Mouse (Mus musculus): ENCODE data around the gene Zfp663.
A peak's percentile ranks its signal among the peaks of the same experiment; 100 is the strongest.

Gene Zfp663

GRCm38 (mm10) chr2:165368496-165368895, at the start of gene Zfp663:
Zfp663 (minus strand) TSS chr2:165368729.
- no peak for DNase-seq (ENCODE audit: low spot score in 2 of 2)

DNA sequence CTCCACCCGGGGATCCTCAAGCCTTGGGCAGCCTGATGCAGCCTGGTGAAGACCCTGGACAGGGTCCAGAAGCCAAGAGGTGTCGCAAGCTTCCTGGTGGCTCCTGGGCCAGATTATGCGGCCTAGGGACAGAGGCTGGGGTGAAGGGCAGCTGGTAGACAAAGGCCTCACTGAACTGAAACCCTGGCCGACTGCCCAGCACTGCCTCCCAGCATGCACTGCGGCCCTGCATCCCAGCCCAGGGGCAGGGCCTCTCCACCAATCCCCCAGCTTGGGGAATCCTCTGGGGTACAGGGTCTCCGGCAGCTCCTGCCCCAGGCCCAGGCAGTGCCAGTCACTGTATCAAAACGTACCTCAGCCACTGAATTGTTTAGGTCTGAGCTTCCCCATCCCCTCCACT, 48.8 kb upstream of the Zfp663 start:
- DNase-seq (ENCODE audit: low spot score in 2 of 2), result peak in 1 of 2 experiments; percentile 36

DNA sequence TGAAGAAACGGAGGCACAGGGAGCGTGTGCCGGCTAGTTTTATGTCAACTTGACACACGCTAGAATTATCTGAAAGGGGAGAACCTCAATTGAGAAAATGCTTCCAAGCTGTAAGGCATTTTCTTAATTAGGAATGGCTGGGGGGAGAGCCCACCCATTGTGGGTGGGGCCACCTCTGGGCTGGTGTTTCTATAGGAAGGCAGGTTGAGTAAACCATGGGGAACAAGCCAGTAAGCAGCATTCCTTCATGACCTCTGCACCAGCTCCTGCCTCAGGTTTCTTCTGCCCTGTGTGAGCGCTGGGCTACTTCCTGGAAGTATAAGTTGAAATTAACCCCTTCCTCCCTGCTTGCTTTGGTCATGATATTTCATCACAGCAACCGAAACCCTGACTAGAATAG, 47.3 kb upstream of the Zfp663 start:
- DNase-seq (ENCODE audit: low spot score in 2 of 2), result no peak

DNA sequence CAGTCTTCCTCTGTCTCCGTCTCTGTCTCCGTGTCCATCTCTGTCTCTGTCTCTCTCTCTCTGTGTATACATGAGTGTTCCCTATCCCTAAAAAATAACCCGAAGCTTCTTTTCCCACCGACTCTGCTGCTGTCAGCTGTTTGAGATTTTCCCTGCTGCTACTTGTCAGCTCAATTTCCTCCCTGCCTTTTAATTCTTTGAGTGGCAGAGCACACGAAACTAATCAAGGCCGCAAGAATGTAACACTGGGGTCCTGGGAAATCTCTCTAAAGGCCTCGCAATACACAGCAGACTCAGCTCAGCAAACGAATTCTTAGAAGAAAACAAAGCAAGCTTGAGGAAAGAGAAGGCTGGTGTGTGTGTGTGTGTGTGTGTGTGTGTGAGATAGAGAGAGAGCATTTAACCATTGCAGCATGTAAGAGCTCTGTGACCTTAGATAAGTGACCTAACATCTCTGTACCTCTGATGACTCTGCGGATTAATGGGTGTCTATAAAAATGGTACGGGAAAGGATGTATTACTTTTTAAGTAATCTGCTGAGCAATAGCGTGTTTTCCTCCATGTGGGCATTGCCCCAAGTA, 46.7 kb upstream of the Zfp663 start:
- no peak for DNase-seq (ENCODE audit: low spot score in 2 of 2)

DNA sequence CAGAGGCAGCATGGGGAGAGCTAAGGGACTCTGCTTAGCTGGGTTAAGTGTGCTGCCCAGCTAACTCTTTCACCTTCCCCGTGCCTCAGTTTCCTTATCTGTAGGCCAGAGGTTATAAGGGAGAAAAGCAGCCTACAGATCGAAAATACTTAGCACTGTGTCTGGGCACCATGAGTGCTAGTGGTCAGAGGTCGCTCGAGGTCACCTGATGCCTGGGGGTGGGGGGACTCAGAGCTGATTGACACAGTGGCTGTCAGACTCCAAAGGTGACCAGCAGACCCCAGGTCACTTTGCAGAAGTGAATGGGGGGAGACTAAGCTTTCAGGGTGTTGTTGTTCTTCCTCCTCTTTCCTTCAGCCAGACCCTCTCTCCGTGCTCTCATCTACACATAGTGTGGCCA, 45.8 kb upstream of the Zfp663 start:
- DNase-seq (ENCODE audit: low spot score in 2 of 2), result no peak

DNA sequence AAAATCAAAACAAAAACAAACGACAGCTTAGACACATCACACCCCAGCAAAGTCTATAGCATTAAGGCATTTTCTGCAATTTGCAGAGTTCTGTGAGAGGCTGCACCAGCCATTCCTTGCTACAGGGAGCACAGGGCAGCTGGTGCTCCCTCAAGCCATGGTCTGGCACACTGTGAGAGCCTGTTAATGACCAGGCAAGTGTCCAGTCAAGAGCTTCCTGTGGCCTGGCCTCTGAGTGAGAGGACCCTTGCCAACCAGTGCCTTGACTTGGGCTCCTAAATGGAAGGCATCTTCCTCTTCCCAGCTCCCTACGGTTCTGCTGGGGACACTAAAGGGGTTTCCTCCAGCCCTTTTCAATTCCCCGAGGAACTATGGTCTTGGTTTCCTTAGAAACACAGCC, 45.4 kb upstream of the Zfp663 start:
- DNase-seq (ENCODE audit: low spot score in 2 of 2), result no peak

GRCm38 (mm10) chr2:165407700-165408301, 39.3 kb upstream of the Zfp663 start:
- peak; percentile 25 to 74 for DNase-seq (ENCODE audit: low spot score in 2 of 2)

DNA sequence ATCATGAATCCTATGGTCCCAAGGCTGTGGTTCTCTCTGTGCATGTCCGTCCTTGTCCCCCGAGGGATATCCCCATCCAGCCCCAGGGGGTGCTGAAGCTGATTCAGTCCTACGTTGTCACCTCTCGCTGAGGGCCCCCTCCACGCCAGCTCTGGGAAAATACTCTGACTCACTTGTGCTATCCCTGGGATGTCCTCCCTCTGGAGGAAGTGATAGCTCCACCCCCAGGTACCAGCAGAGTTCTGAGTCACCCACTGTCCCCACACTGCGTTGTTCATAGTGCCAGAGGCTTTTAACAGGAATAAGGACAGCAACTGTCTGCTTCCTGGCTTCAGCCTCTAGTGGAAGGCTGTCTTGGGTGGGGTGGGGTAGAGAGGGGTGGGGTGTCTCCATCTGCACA, 36.8 kb upstream of the Zfp663 start:
- DNase-seq (ENCODE audit: low spot score in 2 of 2), result no peak

GRCm38 (mm10) chr2:165404951-165405350, 36.4 kb upstream of the Zfp663 start:
- no peak for DNase-seq (ENCODE audit: low spot score in 2 of 2)

DNA sequence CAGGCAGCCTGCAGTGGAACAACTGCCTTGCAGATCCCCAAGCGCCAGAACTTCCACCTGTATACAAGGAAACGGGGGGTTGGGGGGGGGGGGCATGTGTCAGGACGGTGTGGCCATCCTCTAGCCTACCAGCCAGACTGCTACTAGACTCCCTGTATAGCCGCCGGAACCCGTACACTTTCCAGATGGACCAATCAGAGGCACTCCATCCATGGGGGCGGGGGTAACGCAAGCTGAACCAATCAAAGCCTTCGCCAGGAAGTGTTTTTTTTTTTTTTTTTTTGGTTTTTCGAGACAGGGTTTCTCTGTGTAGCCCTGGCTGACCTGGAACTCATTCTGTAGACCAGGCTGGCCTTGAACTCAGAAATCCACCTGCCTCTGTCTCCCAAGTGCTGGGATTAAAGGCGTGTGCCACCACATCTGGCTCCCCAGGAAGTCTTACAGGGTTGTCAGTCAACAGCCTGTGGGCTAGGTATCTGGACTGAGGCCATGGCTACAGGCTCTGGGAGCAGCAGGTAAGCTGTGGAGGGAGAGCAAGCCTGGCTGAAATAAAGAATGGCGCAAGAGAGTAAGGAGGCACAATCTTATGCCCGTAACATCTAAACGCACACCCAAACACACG, 29.7 kb upstream of the Zfp663 start:
- no peak for DNase-seq (ENCODE audit: low spot score in 2 of 2)

- DNase-seq (ENCODE audit: low spot score in 2 of 2), result no peak
Observed at GRCm38 (mm10) chr2:165397502-165398163, 29.1 kb upstream of the Zfp663 start.

- DNase-seq (ENCODE audit: low spot score in 2 of 2), result no peak
Observed at GRCm38 (mm10) chr2:165396831-165397501, 28.4 kb upstream of the Zfp663 start.

- no peak for DNase-seq (ENCODE audit: low spot score in 2 of 2)
Observed at GRCm38 (mm10) chr2:165392156-165392555, 23.6 kb upstream of the Zfp663 start.

- DNase-seq (ENCODE audit: low spot score in 2 of 2), result no peak
Observed at GRCm38 (mm10) chr2:165391561-165391960, 23.0 kb upstream of the Zfp663 start.

DNA sequence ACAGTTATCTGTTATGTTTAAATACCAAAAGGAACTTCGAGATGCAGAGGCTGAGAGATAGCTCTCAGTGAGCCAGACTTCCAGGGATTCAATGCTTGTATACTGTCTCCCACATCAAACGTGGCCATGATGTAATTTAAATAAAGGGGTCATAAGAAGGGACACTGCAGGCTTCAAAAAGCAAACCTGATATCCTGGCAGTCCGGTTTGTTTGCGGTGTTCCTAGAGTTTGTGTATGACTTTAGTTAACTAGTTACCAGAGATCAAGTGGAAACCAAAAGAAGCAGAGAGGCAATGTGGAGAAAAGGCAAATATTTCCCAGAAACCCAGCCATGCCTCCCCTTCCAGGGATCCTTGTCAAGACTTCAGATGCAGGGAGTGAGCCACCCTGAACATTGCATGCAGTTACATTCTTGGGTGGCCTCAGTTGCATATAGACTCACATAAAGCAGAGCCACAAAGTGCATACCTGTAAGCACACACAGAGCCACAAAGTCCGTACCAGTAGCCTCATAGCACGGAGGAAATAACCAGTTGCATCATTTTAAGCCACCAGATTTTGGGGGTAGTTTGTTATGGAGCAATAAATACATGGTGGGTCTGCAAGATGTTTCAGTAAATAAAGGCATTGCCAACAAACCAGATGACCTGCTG, 20.9 kb upstream of the Zfp663 start:
- DNase-seq (ENCODE audit: low spot score in 2 of 2), result no peak

DNA sequence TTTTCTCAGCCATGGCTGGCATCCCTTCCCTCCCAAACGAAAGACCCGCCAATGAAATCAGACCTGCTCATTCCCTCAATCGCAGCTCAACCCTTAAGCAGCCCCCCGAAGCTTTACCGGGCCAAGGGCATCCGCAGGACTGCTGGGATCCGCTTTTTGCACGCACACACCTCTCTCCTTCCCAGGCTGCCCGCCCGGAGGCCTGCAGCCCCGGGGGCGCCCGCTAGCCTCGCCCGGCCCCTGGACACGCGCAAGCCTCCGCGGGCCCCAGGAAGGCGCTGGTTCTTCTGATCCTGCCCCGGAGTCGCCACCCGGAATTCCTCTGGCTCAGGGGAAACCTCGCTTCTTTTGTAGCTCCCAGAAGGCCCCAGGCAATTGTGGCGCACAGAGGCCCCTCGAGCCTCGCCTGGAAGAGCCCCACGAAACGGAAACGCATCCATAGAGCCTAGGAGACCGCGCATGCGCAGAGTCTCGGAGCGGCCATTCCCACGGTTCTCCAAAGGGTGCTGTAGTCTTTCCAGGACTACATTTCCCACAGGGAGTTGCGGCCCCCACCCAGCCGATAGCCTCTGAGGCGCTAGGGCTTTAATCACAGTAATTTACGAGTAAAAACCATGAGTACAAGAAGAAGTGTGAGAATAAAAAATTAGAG, 19.4 kb upstream of the Zfp663 start, which contains the start of gene Zfp334:
Gene Zfp334, minus strand, starts transcription at position 416 of the 652 bp plus-strand sequence.
- peak; percentile 87 to 93 for DNase-seq (ENCODE audit: low spot score in 2 of 2)

DNA sequence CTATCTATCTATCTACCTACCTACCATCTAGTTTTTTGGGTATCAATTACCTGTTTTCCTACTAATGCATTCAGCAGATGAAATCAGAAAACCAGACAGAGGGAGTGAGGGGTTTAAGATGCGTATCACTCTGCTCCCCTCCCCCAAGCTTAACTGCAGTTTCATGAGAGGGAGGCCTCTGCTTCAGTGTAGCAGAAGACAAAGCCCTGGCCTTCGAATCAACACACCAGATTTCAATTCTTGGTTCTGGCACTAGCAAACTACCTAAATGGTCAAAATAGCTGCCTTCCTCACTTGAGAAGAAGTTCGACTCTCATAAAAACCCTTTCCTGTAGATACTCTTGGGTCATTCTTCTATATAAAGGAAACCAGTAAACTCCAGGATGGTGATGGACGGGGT, 18.8 kb upstream of the Zfp663 start:
- no peak for DNase-seq (ENCODE audit: low spot score in 2 of 2)

DNA sequence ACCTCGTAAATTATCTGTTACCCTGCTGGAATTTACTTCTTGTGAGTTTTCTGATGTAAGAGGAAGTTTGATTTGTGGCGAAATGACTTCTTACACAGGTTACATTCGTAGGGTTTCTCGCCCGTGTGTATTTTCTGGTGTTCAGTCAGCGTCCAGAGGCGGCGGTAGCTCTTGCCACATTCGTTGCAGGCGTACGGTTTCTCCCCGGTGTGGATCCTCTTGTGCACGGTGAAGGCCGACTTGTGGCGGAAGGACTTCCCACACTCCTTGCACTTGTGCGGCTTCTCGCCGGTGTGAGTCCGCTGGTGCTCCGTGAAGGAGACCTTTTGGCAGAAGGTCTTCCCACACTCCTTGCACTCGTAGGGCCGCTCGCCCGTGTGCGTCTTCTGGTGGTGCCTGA, 11.5 kb upstream of the Zfp663 start:
- no peak for DNase-seq (ENCODE audit: low spot score in 2 of 2)

DNA sequence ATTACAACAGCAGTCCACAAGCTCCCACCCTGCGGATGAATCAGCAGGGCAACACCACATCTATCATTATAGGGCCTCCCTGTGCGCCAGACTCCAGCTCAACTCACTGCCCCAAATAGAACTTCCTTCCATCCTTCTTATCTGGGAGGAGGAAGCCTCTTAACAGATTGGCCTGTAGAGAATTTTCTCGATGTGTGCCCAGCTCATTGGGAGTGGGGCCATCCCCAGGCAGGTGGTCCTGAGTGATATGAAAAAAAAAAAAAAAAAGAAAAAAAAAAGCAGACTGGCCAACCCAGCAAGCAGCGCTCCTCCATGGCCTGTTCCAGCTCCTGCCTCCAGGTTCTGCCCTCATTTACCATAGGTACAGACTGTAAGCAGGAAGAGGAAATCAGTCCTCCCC, 7.5 kb upstream of the Zfp663 start:
- DNase-seq (ENCODE audit: low spot score in 2 of 2), result no peak

GRCm38 (mm10) chr2:165375478-165375877, 6.9 kb upstream of the Zfp663 start:
- DNase-seq (ENCODE audit: low spot score in 2 of 2), result no peak

GRCm38 (mm10) chr2:165371066-165371465, 2.5 kb upstream of the Zfp663 start:
- no peak for DNase-seq (ENCODE audit: low spot score in 2 of 2)
